Mouse (Mus musculus) fat pad, adult 2 months (tissue): ENCODE measurements around the gene Ppp1r2.

Experiments used
- DNase-seq: peaks from one replicate; pipeline ENCODE4 v3.0.0-alpha.2; 2011; ENCODE audit warnings: low read depth, low spot score; ENCODE audit errors: extremely low read depth

Gene Ppp1r2

DNA sequence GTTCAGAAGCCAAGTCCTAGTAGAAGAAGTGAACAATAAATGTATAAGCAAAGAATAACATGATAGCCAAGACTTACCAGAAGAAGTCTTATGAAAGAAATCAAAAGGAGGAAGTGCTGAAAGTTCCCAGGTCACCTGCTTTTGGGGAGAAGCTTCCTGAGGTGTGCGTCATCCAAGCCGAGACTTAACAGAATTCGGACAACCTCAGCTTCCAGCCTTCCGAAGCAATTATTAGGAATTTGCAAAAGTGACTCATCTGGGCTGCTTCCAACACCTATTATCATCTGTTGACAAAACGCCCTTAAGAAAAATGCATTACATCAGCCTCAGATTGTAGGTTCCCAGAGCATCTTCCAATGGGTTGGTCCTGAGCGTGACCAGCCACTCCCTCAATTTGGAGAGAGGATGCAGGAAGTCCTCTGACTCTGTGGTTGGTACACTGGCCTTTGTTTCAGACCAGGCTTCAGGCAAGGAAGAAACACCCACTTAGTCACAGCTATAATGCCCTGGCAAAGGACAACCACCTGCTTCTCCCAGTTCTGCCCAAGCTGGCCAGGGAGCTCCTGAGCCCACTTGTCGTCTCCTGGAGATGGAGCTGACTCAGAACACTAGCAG is 15.8 kb upstream of the Ppp1r2 start:
- peak; percentile 36 for DNase-seq

GRCm38 (mm10) chr16:31290281-31290680 is 15.2 kb upstream of the Ppp1r2 start:
- DNase-seq = peak; percentile 49

GRCm38 (mm10) chr16:31287712-31288111 is 12.6 kb upstream of the Ppp1r2 start:
- no peak for DNase-seq

GRCm38 (mm10) chr16:31286801-31287488 is 11.9 kb upstream of the Ppp1r2 start:
- DNase-seq = no peak

GRCm38 (mm10) chr16:31281981-31282380 is 6.9 kb upstream of the Ppp1r2 start:
- no peak for DNase-seq

DNA sequence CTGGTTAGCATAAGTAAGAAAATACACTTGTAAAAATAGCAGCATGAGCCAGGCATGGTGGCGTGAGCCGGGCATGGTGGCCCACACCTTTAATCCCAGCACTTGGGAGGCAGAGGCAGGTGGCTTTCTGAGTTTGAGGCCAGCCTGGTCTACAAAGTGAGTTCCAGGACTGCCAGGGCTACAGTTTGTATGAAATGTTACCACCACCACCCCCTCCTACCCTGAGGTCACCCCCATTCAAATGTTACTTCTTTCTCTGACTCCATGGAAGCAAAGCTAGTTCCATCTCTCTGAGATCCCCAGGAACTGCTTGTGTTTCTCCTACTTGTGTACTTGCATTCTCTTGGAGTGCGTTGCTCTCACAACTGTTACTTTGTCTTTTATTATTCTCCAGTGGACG is 5.1 kb upstream of the Ppp1r2 start:
- DNase-seq = no peak

DNA sequence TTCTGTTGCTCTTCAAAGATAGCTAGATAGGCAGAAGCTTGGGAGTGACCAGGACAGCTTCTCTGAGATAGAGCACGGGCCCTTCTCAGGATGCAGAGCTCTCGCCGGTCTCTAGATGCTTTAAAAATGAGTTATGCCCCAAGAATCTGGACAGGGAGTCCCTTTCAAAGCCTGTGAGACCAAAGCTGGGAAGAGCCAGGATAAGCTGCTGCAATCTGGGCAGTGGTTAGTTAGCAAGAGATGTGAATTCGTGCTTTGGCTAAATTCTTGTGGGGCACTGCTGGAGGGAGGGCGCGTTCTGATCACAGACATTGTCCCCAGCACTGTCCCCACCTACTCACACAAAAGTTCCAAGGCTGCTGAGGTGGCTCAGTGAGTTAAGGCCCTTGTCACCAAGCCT is 3.5 kb upstream of the Ppp1r2 start:
- DNase-seq = no peak

DNA sequence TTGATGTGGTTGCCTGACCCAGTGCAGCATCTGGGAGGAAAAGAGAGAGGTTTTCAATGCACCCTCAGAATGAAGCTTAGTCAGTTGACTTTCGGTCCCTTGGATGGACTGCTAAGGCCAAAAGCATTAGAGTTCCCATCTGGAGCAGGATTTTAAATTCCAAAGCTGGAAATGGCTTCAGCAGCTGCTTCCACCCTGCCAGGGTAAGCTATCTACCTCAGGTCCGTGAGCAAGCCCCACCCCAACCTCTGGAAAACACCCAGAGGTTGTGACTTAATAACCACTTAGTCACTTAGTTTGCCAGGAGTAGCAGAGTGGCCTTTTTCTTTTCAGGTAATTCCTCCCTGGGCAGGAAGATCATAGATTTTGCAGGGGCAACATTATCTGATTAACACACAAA is 3.0 kb upstream of the Ppp1r2 start:
- DNase-seq = no peak

GRCm38 (mm10) chr16:31276962-31277361 is 1.9 kb upstream of the Ppp1r2 start:
- DNase-seq = no peak

- no peak for DNase-seq
Measured at GRCm38 (mm10) chr16:31276539-31276938, 1.5 kb upstream of the Ppp1r2 start.

- DNase-seq = no peak
Measured at GRCm38 (mm10) chr16:31274084-31274483, 993 bp downstream of the Ppp1r2 start.

- DNase-seq = no peak
Measured at GRCm38 (mm10) chr16:31266692-31267091, 8.4 kb downstream of the Ppp1r2 start.

- no peak for DNase-seq
Measured at GRCm38 (mm10) chr16:31256151-31256550, 18.9 kb downstream of the Ppp1r2 start.

DNA sequence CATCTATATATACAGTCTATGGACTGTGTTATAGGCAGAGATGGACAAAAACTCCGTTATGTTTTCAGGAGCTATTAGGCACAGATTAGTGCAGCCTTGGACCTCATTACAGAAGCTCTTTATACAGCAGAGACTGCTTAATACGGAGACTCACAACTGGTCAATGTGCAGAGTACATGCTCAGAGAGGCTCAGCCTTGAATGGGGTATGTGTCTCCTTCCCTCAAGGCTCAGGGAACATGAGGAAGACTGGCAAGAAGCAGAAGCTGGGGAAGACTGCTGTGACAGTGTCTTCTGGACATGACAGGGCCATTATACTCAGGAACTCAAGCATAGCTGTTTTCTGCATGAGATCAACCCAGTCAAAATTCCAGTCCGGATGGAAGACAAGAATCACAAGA is 19.4 kb downstream of the Ppp1r2 start:
- no peak for DNase-seq

- DNase-seq = peak; percentile 30
Measured at GRCm38 (mm10) chr16:31249401-31249800, 25.7 kb downstream of the Ppp1r2 start.

DNA sequence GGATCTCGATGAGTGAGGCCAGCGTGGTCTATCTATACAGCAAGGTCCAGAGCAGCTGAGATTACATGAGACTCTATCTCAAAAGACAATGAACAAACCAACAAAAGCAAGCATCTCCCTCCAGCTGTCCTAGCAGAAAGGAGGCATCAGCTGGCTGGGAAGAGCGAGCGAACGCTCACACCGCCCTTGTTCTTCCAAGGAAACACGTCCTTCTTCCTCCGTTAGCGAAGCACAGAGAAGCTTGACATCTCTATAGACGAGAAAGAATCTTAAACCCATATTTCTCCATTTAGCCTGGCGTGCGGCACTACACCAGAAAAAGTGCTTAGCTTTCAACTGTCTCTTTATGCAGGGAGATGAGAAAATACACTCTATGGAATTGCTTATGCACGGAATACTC is 26.4 kb downstream of the Ppp1r2 start:
- DNase-seq = no peak

GRCm38 (mm10) chr16:31247442-31247841 is 27.6 kb downstream of the Ppp1r2 start:
- no peak for DNase-seq

DNA sequence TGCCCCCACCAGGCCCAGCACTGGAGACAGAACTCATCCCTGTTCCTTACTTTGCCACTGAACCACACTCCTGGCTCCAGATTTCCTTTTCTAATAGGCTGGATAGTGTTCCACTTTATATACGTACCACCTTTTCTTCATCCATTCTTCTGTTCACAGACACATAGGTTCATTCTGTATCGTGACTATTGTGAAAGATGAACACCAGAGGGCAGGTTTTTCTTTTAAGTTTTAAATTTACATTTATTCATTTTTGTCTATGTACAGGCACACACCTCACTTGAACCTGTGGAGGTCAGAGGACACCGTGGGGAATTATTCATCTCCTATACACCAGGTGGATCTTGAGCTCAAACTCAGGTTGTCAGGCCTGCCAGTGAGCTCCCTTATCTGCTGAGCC is 31.0 kb downstream of the Ppp1r2 start:
- no peak for DNase-seq

GRCm38 (mm10) chr16:31241433-31241832 is 33.6 kb downstream of the Ppp1r2 start:
- DNase-seq = no peak

- no peak for DNase-seq
Measured at GRCm38 (mm10) chr16:31240569-31240968, 34.5 kb downstream of the Ppp1r2 start.

- DNase-seq = no peak
Measured at GRCm38 (mm10) chr16:31238281-31238680, 36.8 kb downstream of the Ppp1r2 start.

DNA sequence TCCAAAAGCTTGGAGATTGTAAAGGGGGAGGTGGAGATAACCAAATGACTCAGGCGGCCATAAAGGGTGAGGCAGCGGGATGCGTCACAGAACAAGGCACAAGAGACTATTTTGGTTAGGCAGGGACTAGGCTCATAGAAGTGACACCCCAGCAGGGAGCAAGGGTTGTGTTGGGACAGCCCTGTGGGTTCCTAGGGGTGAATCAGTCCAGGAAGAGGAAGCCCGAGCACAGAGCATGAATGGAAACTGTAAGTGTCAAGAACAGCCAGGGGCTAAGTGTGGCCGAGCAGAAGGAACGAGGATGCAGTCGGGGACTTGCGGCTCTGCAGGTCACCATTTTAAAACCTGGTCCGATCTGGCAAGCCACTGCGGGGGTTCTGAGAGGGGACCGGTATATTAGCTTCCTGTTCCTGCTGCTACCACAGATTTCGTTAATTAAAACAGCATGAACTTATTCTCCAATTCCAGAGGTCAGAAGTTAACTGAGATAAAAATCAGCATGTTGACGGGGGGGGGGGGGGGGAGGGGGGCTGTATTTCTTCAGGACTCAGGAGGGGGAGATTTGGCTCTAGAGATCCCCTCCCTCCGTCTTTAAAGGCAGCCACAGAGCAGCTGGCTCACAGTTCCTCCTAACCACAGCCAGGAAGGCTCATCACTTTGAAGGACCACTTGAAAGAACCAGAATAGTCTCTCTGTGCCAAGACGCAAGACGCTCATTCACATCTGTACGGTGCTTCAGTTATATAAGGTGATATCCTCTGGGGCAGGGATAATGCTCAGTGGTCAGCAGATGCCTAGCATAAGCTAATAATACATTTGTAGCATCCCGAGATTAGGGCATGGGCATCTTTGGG is 39.4 kb downstream of the Ppp1r2 start:
- no peak for DNase-seq
